Mouse (Mus musculus): Measurements from ENCODE around the gene Gm45208.
A peak's percentile ranks its signal among the peaks of the same experiment; 100 is the strongest.

- peak; percentile 41; the same call in 1 of the 2 replicates for TF ChIP-seq CTCF (IDR thresholded peaks at IDR 0.05; ENCODE audit: insufficient read depth, low read length)
- TF ChIP-seq POLR2A (IDR thresholded peaks at IDR 0.05; ENCODE audit: borderline replicate concordance, extremely low read depth, low read depth, low read length) = no peak
These were observed 11.6 kb downstream of the Gm45208 start for GRCm38 (mm10) chrX:7733571-7734156.

Measured in lung, adult 2 months (tissue).